Mouse (Mus musculus): ENCODE measurements at regions not wholly inside any gene's neighbourhood (a gene's known extent, or its start where the extent isn't known, plus 50 kb on each side); places are given as distances from the start of the nearest gene placed in this dataset.

- intact Hi-C loops (cut with DNase I), result no loop called here
- DNase-seq, result no peak
These were observed 124.2 kb upstream of the Slitrk2 start for GRCm38 (mm10) chrX:66524891-66525290.

- intact Hi-C loops (cut with DNase I), result no loop called here
- DNase-seq, result no peak
These were observed 122.1 kb upstream of the Slitrk2 start for GRCm38 (mm10) chrX:66526842-66527623.

GRCm38 (mm10) chrX:66528931-66529330 lies 120.2 kb upstream of the Slitrk2 start:
- DNase-seq, result no peak
- intact Hi-C loops (cut with DNase I), result no loop called here

- DNase-seq, result no peak
- intact Hi-C loops (cut with DNase I), result no loop called here
These were observed 105.1 kb upstream of the Slitrk2 start for GRCm38 (mm10) chrX:66544002-66544520.

- peak; percentile 29 to 55 for DNase-seq
These were observed 94.6 kb upstream of the Slitrk2 start for GRCm38 (mm10) chrX:66554539-66554938.

More at GRCm38 (mm10) chrX:66554539-66554938, 94.6 kb upstream of the Slitrk2 start:
- intact Hi-C loops (cut with DNase I), result no loop called here
